Mouse (Mus musculus): ENCODE results near the gene Akap6. TPM values are rescaled to one million over a fixed set of nuclear protein-coding genes. Genes with fewer than 3 reads are reported as not detected.
"Not testable (repeated sequence)": the region's sequence is repeated elsewhere in the genome, so short reads cannot be mapped to it uniquely, and the experiment has no call there.

Gene Akap6
- polyA plus RNA-seq, 1 experiment from 2014 or later: 0.02 TPM

DNA sequence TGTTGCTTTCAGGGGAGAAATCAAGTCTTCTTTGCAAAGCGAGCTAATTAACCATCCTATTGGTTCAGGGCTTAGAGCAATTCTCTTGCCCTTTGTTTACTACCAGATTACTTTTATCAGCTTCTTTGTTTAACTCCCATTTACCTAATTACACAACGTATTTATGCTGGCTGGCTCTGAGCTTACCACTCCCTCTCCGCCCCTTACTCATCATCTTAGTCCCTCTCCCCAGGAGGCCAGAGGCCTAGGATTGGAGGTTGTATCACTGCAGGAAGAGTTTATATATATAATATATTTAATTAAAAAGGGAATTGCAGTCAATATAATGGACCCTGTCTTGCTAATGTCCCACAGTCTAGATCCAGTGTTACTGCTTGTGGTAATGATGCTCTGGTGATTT lies 5.6 kb downstream of the Akap6 start:
- DNase-seq: no peak
- ATAC-seq: no peak
- 62% methylated on average over 3 of the region's 3 CpGs for WGBS (ENCODE audit: insufficient replicate concordance)

DNA sequence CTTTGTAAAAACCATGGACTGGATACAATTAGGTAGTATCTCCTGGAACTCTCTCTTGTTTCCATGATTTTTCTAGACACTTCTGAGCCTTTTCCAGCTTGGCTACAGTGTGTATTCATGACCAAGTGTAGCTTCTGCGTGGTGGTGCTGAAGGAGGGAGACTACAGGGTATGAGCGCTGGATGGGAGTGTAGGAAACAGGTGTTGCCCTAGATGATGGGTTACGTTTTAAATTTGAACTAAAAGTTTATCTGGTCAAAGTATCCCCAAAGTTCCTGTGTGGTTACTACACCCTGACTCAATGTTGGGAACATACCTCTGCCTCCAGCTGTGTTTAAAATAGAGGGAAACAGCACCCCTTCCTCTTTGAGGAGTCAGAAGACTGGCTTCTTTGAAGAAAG lies 12.2 kb downstream of the Akap6 start:
- H3K36me3 ChIP-seq (replicated peaks; ENCODE audit: insufficient read depth, low read length): no peaks in the 10 kb centered on the region
- no peak overlapping the region for H3K27ac ChIP-seq (ENCODE audit: low read depth)
- TF ChIP-seq CTCF (IDR thresholded peaks at IDR 0.05; ENCODE audit: low read depth) (no peak), EP300 (IDR thresholded peaks at IDR 0.05; ENCODE audit: low read depth) (no peak)
- no peaks in the 10 kb centered on the region for H3K27me3 ChIP-seq (ENCODE audit: insufficient read depth, low read length)
- no peaks in the 10 kb centered on the region for H3K4me1 ChIP-seq (ENCODE audit: insufficient read depth)
- H3K4me3 ChIP-seq (ENCODE audit: low read depth, low read length): no peak overlapping the region
- ATAC-seq: no peak
- H3K9ac ChIP-seq (replicated peaks): no peak overlapping the region
- DNase-seq: no peak
- no peaks in the 10 kb centered on the region for H3K9me3 ChIP-seq (ENCODE audit: low read length)
- H3K4me2 ChIP-seq (ENCODE audit: low read depth, low read length): no peak overlapping the region
- WGBS (ENCODE audit: insufficient replicate concordance): 41% methylated on average over 3 of the region's 3 CpGs

More for the DNA sequence above, 5.6 kb downstream of the Akap6 start:
- H3K4me3 ChIP-seq (ENCODE audit: low read depth, low read length): no peak overlapping the region
- H3K27me3 ChIP-seq (ENCODE audit: insufficient read depth, low read length): no peaks in the 10 kb centered on the region
- H3K9me3 ChIP-seq (ENCODE audit: low read length): no peaks in the 10 kb centered on the region
- no peaks in the 10 kb centered on the region for H3K36me3 ChIP-seq (replicated peaks; ENCODE audit: insufficient read depth, low read length)
- H3K9ac ChIP-seq (replicated peaks): no peak overlapping the region
- no peak overlapping the region for H3K4me2 ChIP-seq (ENCODE audit: low read depth, low read length)
- TF ChIP-seq CTCF (IDR thresholded peaks at IDR 0.05; ENCODE audit: low read depth): no peak
- TF ChIP-seq EP300 (IDR thresholded peaks at IDR 0.05; ENCODE audit: low read depth): no peak
- no peaks in the 10 kb centered on the region for H3K4me1 ChIP-seq (ENCODE audit: insufficient read depth)
- no peak overlapping the region for H3K27ac ChIP-seq (ENCODE audit: low read depth)

DNA sequence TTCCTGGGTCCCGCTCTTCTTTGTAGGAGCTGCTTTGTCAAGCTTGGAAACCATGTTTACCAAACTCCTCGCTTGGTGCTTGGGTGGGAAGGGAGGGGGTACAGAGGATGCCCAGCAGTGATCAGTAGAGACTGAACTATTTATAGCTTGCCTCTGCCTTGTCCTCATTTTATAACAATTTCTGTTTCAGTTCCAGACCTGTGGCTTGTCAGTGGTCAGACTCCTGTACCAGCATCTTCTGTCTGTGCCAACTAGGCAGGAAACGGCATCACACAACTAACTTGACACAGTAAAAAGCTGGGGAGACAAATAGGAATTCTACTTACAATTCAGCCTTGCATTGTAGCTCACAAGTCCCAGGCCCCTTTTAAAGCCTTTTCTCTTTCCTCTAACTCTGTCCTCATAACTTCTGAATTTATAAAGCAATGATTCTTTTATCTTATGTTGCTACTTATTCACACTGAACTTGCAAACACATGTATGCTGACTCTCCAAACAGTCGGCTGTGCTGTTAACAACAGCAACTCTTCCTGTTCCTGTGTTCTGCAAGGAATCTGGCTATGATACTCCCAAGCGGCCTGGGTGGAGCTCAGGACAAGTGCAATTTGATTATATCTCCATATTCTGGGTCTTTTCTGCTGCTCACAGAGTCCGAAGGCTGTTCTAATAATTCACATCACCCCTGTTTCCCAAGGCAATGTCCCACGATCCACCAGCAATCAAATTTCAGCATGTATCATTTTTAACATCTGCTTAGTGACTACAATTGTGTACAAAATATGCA lies 12.9 kb downstream of the Akap6 start:
- ATAC-seq (no peak), DNase-seq (no peak)
- TF ChIP-seq CTCF (IDR thresholded peaks at IDR 0.05; ENCODE audit: low read depth) (no peak), EP300 (IDR thresholded peaks at IDR 0.05; ENCODE audit: low read depth) (no peak)
- Histone ChIP-seq H3K4me2 (ENCODE audit: low read depth, low read length) (no peak overlapping the region), H3K27ac (ENCODE audit: low read depth) (no peak overlapping the region), H3K4me1 (ENCODE audit: insufficient read depth) (no peaks in the 10 kb centered on the region), H3K36me3 (replicated peaks; ENCODE audit: insufficient read depth, low read length) (no peaks in the 10 kb centered on the region), H3K9ac (replicated peaks) (no peak overlapping the region), H3K9me3 (ENCODE audit: low read length) (no peaks in the 10 kb centered on the region), H3K27me3 (ENCODE audit: insufficient read depth, low read length) (no peaks in the 10 kb centered on the region), H3K4me3 (ENCODE audit: low read depth, low read length) (no peak overlapping the region)
- WGBS (ENCODE audit: insufficient replicate concordance): 52% methylated on average over 7 of the region's 7 CpGs

DNA sequence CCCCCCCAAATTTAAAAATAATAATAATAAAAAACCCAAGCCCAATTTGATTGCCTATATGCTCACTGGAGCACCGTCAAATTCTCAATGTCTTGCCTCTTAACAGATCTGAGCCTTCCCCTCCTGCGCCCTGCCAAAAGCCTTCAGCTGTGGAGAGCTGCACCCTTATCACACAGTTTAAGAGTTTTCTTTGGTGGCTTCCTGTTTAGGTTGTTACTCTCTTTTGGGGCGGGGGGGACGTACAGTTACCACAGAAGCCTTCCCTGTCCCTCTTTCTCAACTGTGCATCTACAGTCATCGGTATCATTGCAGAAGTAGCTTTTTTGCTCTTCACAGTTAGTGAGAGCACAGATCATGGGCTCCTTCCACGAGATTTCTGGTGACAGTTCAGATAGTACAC lies 19.2 kb downstream of the Akap6 start:
- Histone ChIP-seq H3K27ac (ENCODE audit: low read depth) (no peak overlapping the region), H3K9me3 (ENCODE audit: low read length) (no peaks in the 10 kb centered on the region), H3K4me1 (ENCODE audit: insufficient read depth) (no peaks in the 10 kb centered on the region), H3K27me3 (ENCODE audit: insufficient read depth, low read length) (no peaks in the 10 kb centered on the region), H3K4me2 (ENCODE audit: low read depth, low read length) (no peak overlapping the region), H3K36me3 (replicated peaks; ENCODE audit: insufficient read depth, low read length) (no peaks in the 10 kb centered on the region), H3K9ac (replicated peaks) (no peak overlapping the region), H3K4me3 (ENCODE audit: low read depth, low read length) (no peak overlapping the region)
- DNase-seq (no peak), ATAC-seq (no peak)
- no peak for TF ChIP-seq EP300 (IDR thresholded peaks at IDR 0.05; ENCODE audit: low read depth)
- no peak for TF ChIP-seq CTCF (IDR thresholded peaks at IDR 0.05; ENCODE audit: low read depth)
- WGBS (ENCODE audit: insufficient replicate concordance): 33% methylated on average over 6 of the region's 6 CpGs

DNA sequence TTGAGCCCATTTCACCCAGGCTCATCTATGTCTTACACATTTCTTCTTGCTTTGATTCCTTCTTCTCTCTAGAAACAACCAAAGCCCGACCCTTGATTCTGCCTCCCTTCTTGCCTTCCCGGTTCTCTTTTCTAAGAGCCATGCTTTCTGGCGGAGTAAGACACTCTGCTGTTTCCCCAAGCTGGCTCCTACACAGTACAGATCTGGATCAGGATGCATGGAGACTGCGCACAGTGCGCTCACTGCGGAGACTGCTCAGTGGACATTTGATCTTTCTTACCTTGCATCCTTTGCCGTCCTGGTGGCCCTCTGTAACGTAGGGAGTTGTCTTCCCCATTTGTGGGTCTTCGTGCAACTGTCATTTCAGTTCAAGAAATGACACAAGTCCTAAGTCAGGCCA lies 20.0 kb downstream of the Akap6 start:
- no peak overlapping the region for H3K27ac ChIP-seq (ENCODE audit: low read depth)
- H3K4me2 ChIP-seq (ENCODE audit: low read depth, low read length): no peak overlapping the region
- H3K9ac ChIP-seq (replicated peaks): no peak overlapping the region
- H3K27me3 ChIP-seq (ENCODE audit: insufficient read depth, low read length): no peaks in the 10 kb centered on the region
- no peak for TF ChIP-seq CTCF (IDR thresholded peaks at IDR 0.05; ENCODE audit: low read depth)
- TF ChIP-seq EP300 (IDR thresholded peaks at IDR 0.05; ENCODE audit: low read depth): no peak
- no peaks in the 10 kb centered on the region for H3K36me3 ChIP-seq (replicated peaks; ENCODE audit: insufficient read depth, low read length)
- DNase-seq (no peak), ATAC-seq (no peak)
- no peaks in the 10 kb centered on the region for H3K9me3 ChIP-seq (ENCODE audit: low read length)
- no peaks in the 10 kb centered on the region for H3K4me1 ChIP-seq (ENCODE audit: insufficient read depth)
- H3K4me3 ChIP-seq (ENCODE audit: low read depth, low read length): no peak overlapping the region
- WGBS (ENCODE audit: insufficient replicate concordance): 81% methylated on average over 9 of the region's 9 CpGs

DNA sequence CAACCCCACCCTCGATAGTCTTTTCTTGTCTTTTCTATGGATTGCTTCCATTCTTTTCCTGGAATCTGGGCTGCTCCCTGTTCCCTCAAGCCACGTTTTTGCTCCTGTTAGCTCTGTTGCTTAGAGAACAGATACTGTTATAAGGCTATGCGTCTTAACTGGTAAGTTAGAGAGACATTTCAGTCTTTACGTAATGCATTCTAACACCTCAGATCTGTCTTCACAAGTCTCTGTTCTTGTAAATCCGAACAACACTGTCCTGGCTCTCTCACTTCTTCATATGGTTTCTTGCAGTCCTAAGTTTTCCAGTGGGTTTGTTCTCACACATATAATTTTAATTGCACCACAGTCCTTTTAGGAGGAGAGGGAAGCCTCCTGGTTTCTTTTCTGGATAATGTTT lies 20.5 kb downstream of the Akap6 start:
- TF ChIP-seq CTCF (IDR thresholded peaks at IDR 0.05; ENCODE audit: low read depth): no peak
- no peak for TF ChIP-seq EP300 (IDR thresholded peaks at IDR 0.05; ENCODE audit: low read depth)
- Histone ChIP-seq H3K27ac (ENCODE audit: low read depth) (no peak overlapping the region), H3K27me3 (ENCODE audit: insufficient read depth, low read length) (no peaks in the 10 kb centered on the region), H3K9ac (replicated peaks) (no peak overlapping the region), H3K36me3 (replicated peaks; ENCODE audit: insufficient read depth, low read length) (no peaks in the 10 kb centered on the region), H3K4me2 (ENCODE audit: low read depth, low read length) (no peak overlapping the region), H3K9me3 (ENCODE audit: low read length) (no peaks in the 10 kb centered on the region), H3K4me3 (ENCODE audit: low read depth, low read length) (no peak overlapping the region), H3K4me1 (ENCODE audit: insufficient read depth) (no peaks in the 10 kb centered on the region)
- DNase-seq (no peak), ATAC-seq (no peak)
- 77% methylated on average over 5 of the region's 5 CpGs for WGBS (ENCODE audit: insufficient replicate concordance)

DNA sequence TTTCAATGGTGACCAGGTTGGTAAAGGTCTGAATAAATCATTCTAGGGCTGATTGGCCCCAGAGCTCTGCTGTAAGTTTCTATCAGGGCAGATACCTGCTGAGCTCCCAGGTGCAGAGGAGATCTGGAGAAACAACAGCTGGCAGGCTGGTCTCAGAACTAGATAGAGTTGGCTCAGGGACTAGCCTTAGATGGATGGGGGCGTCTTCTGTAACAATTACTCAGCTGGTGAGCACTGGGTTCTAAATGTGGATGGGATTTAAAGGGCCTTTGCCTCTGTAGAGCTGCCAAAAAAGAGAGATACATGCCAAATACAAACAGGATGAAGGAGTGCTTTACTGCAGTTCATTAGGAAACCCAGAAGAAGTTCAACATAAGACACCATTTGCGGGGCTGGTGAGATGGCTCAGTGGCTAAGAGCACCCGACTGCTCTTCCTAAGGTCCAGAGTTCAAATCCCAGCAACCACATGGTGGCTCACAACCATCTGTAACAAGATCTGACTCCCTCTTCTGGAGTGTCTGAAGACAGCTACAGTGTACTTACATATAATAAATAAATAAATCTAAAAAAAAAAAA lies 24.9 kb downstream of the Akap6 start:
- H3K4me2 ChIP-seq (ENCODE audit: low read depth, low read length); ATAC-seq; H3K4me1 ChIP-seq (ENCODE audit: insufficient read depth); H3K9me3 ChIP-seq (ENCODE audit: low read length); H3K27me3 ChIP-seq (ENCODE audit: insufficient read depth, low read length); H3K9ac ChIP-seq (replicated peaks); DNase-seq; H3K27ac ChIP-seq (ENCODE audit: low read depth); H3K36me3 ChIP-seq (replicated peaks; ENCODE audit: insufficient read depth, low read length); H3K4me3 ChIP-seq (ENCODE audit: low read depth, low read length): not testable (repeated sequence)
- WGBS (ENCODE audit: insufficient replicate concordance): 65% methylated on average over 3 of the region's 3 CpGs
